Mouse (Mus musculus): ENCODE measurements around the gene AC161166.1.

- no peak for TF ChIP-seq CTCF (IDR thresholded peaks at IDR 0.05; ENCODE audit: borderline replicate concordance, insufficient read depth, low read length)
- TF ChIP-seq POLR2A (IDR thresholded peaks at IDR 0.05; ENCODE audit: low read depth, low read length) = no peak
Observed at GRCm38 (mm10) chr7:24517654-24518053, 5.4 kb upstream of the AC161166.1 start.

Data from embryonic fibroblast, embryonic 13.5 days (primary cell).